Mouse (Mus musculus) cerebellum, postnatal 14 days (tissue): Measurements from ENCODE around the gene Fam193b.
A peak's percentile ranks its signal among the peaks of the same experiment; 100 is the strongest.

Experiments
- DNase-seq, 2 experiments: peaks; one replicate each; pipeline ENCODE4 v3.0.0; 2021; ENCODE audit warnings: mixed read lengths in 2 of 2

The Fam193b gene

DNA sequence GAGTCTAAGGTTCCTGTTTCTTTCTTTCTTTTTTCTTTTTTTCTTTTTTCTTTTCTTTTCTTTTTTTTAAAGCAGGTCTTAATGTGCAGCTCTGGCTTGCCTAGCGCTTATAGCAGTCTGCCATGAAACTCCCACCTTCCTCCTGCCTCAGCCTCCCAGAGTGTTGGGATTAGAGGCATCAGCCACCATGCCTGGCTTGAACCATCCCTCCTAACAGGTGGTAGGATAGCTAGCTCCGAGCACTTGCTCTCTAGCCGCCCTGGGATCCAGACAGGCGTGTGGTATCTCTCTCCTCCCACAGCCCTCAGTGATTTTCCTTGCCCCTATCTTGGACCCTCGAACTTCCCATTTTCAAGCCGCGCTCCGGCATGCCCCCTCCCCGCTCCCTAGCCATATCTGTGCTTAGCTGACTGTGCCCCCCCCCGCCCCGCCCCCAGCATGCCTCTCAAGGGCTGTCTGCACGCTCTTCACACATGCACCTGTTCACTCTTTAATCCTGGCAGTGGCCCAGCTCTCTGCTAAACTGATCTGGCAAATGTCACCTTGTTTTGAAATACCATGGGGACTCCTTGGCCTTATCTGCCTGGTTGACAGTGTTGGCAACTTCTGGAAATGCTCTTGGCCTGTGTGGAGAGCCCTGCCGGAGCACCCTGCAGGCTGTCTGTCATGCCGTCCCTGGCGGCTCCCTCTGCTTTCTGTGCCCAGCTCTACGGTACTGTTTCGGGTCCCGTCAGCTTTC is 75.9 kb downstream of the Fam193b start:
- DNase-seq: peak; percentile 90 to 94

- DNase-seq: peak in 1 of 2 experiments; percentile 36
Measured at GRCm38 (mm10) chr13:55494257-55494656, 76.7 kb downstream of the Fam193b start.
